Mouse (Mus musculus): ENCODE data around the gene Wnt3. TPM values are rescaled to one million over a fixed set of nuclear protein-coding genes. Genes with fewer than 3 reads are reported as not detected.

The Wnt3 gene
- polyA plus RNA-seq, 1 experiment from 2014 or later = not detected

DNA sequence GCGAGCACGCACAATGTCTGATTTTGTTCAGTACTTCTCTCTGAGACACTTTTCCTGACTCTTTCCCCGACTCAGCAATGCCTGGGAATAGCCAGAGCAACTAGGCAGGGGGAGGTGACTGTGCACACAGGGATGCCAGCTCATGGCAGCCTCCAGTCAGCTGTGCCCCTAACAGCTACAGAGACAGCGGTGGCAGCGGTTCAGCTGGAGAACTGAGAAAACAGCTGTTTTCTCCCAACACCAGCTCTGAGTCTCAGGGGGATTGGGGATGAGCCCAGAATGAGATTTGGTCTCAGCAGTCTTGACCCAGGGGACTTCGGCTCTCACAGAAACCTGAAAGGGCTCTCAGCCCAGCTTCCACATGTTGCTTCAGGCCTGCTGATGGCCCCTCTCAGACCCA is 9.3 kb upstream of the Wnt3 start:
- Histone ChIP-seq H3K9ac (ENCODE audit: low read length) (no peak overlapping the region), H3K9me3 (replicated peaks; ENCODE audit: control insufficient read depth, low read length) (no peaks in the 10 kb centered on the region), H3K36me3 (ENCODE audit: control insufficient read depth, insufficient read depth) (no peaks in the 10 kb centered on the region), H3K27ac (ENCODE audit: low read length) (no peak overlapping the region), H3K27me3 (ENCODE audit: control insufficient read depth, insufficient read depth, low read length) (peaks cover 13% of the 10 kb centered on the region), H3K4me3 (ENCODE audit: low read length) (no peak overlapping the region), H3K4me2 (ENCODE audit: low read depth, low read length) (no peak overlapping the region), H3K4me1 (ENCODE audit: control insufficient read depth, insufficient read depth, low read length) (no peaks in the 10 kb centered on the region)
- no peak for ATAC-seq (replicated peaks; ENCODE audit: extremely low read depth, insufficient read depth, low FRiP score)
- WGBS = 39% methylated on average over 6 of the region's 6 CpGs

DNA sequence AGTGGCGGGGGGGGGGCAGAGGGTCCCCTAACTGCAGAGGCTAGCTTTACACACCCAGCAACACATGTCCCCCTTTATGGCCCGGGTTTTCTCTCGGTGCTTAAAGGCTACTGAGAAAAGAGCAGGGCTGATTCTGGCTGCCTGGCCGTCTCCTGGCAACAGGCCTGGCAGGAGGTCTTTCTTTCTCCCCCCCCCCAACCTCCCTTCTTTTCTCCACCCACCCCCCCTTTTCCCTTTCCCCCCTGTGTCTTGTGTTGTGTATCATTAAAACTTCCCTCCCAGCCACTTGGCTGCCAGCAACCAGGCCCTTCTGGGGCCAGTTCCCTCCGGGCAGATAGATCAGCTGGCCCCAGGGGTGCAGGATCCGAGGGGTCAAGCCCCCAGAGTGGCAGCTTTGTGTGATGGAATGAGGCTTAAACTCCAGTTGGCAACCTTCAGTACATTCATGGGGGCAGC is 8.4 kb upstream of the Wnt3 start:
- Histone ChIP-seq H3K27me3 (ENCODE audit: control insufficient read depth, insufficient read depth, low read length) (peaks cover 22% of the 10 kb centered on the region), H3K4me1 (ENCODE audit: control insufficient read depth, insufficient read depth, low read length) (no peaks in the 10 kb centered on the region), H3K9ac (ENCODE audit: low read length) (no peak overlapping the region), H3K36me3 (ENCODE audit: control insufficient read depth, insufficient read depth) (no peaks in the 10 kb centered on the region), H3K9me3 (replicated peaks; ENCODE audit: control insufficient read depth, low read length) (no peaks in the 10 kb centered on the region), H3K27ac (ENCODE audit: low read length) (no peak overlapping the region), H3K4me3 (ENCODE audit: low read length) (no peak overlapping the region), H3K4me2 (ENCODE audit: low read depth, low read length) (no peak overlapping the region)
- WGBS = 20% methylated on average over 6 of the region's 6 CpGs
- ATAC-seq (replicated peaks; ENCODE audit: extremely low read depth, insufficient read depth, low FRiP score) = no peak

DNA sequence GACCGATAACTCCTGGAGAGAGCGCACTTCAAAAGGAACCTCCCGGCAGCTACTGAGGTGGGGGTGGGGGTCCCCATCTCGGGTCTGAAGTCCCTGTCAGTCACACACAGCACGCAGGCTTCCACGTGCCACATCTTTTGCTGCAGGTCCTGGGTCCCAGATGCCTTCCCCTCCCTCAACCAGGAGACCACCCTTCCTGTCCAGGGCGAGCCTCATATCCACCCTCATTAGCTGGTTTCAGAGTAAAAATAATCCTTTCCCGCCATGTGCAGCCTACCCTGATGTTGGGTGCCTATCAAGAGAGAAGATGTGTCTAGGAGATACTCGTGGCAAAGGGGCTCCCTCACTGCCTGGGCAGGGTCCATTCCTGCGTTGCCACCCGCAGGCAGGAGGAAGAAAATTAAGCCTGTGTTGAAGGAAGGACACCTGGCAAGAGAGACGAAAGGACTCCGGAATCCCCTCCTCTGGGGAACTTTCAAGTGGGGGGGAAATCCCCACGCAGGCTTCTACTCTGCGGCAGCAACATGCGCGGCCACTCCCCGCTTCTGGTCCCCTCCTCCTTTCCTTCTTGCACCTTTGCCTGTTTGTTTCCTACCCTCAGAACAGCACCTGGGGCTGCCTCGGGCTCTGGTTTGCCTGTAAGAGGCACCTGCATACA is 2.7 kb upstream of the Wnt3 start:
- Histone ChIP-seq H3K4me3 (ENCODE audit: low read length) (no peak overlapping the region), H3K4me1 (ENCODE audit: control insufficient read depth, insufficient read depth, low read length) (peaks cover 8% of the 10 kb centered on the region), H3K36me3 (ENCODE audit: control insufficient read depth, insufficient read depth) (no peaks in the 10 kb centered on the region), H3K9me3 (replicated peaks; ENCODE audit: control insufficient read depth, low read length) (no peaks in the 10 kb centered on the region), H3K27ac (ENCODE audit: low read length) (no peak overlapping the region), H3K9ac (ENCODE audit: low read length) (no peak overlapping the region), H3K27me3 (ENCODE audit: control insufficient read depth, insufficient read depth, low read length) (peaks cover 77% of the 10 kb centered on the region), H3K4me2 (ENCODE audit: low read depth, low read length) (no peak overlapping the region)
- under 1% methylated on average over 15 of the region's 19 CpGs for WGBS
- no peak for ATAC-seq (replicated peaks; ENCODE audit: extremely low read depth, insufficient read depth, low FRiP score)

DNA sequence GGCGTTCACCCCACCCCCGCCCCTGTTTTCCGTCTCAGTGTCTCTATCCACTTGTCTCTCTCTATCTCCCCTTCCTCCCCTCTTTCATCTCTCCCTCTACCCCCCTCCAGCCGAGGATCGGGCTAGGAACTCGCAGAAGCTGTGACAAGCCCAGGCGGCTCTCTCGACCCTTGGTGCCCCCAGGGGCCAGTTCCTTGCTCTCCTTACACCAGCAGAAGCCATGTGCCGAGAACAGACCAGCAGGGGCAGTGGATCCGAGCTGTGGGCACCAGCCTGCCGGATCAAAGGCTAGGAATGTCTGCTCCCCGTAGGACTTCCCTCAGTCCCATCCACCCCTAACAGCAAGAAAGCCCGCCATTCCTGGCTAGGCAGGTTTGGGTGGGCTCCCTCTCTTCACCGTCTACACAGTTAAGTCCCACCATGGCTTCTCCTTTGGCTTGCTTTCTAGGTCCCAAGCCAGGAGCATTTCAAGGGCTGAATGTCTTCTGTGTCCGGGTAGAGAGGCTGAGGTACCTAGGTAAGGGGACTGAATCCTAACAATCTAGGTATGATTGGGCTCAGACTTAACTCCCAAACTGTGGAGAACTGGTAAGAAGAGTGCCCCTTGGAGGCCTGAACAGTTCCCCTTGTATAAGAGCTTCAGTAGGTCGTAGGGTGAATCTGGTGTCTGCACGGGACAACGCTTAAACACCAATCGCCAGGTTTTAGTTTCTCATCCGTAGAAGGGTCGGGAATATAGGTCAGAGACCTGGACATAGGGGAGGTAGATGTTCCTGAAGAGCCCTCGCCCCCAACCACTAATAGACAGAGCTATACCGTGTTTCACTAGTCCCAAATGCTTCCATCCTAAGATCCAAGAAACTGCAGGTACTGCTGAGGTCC is 1.2 kb upstream of the Wnt3 start:
- H3K36me3 ChIP-seq (ENCODE audit: control insufficient read depth, insufficient read depth) = no peaks in the 10 kb centered on the region
- H3K4me1 ChIP-seq (ENCODE audit: control insufficient read depth, insufficient read depth, low read length) = peaks cover 8% of the 10 kb centered on the region
- no peaks in the 10 kb centered on the region for H3K9me3 ChIP-seq (replicated peaks; ENCODE audit: control insufficient read depth, low read length)
- H3K27me3 ChIP-seq (ENCODE audit: control insufficient read depth, insufficient read depth, low read length) = peaks cover 92% of the 10 kb centered on the region
- no peak overlapping the region for H3K9ac ChIP-seq (ENCODE audit: low read length)
- 2% methylated on average over 23 of the region's 23 CpGs for WGBS
- no peak overlapping the region for H3K27ac ChIP-seq (ENCODE audit: low read length)
- peak overlapping the region; percentile 51 for H3K4me2 ChIP-seq (ENCODE audit: low read depth, low read length)
- no peak for ATAC-seq (replicated peaks; ENCODE audit: extremely low read depth, insufficient read depth, low FRiP score)
- peak overlapping the region; percentile 36; the same call in 1 of the 2 replicates for H3K4me3 ChIP-seq (ENCODE audit: low read length)

DNA sequence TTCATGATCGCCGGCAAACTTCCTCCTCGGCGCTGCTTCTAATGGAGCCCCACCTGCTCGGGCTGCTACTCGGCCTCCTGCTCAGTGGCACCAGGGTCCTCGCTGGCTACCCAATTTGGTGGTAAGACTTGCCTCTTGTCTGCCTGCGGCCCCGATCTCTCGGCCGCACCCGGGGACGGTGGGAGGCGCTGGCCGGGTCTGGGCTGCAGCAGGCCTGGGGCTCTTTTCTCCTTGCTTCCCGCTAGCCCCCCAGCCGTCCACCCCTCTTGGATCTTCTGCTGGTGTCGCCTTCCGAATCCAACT is 229 bp downstream of the Wnt3 start:
- Histone ChIP-seq H3K4me1 (ENCODE audit: control insufficient read depth, insufficient read depth, low read length) (peaks cover 8% of the 10 kb centered on the region), H3K9me3 (replicated peaks; ENCODE audit: control insufficient read depth, low read length) (no peaks in the 10 kb centered on the region), H3K36me3 (ENCODE audit: control insufficient read depth, insufficient read depth) (no peaks in the 10 kb centered on the region), H3K4me2 (ENCODE audit: low read depth, low read length) (peak overlapping the region; percentile 51), H3K27me3 (ENCODE audit: control insufficient read depth, insufficient read depth, low read length) (peaks cover 85% of the 10 kb centered on the region), H3K27ac (ENCODE audit: low read length) (no peak overlapping the region), H3K9ac (ENCODE audit: low read length) (no peak overlapping the region), H3K4me3 (ENCODE audit: low read length) (peak overlapping the region; percentile 36)
- under 1% methylated on average over 19 of the region's 19 CpGs for WGBS
- no peak for ATAC-seq (replicated peaks; ENCODE audit: extremely low read depth, insufficient read depth, low FRiP score)

DNA sequence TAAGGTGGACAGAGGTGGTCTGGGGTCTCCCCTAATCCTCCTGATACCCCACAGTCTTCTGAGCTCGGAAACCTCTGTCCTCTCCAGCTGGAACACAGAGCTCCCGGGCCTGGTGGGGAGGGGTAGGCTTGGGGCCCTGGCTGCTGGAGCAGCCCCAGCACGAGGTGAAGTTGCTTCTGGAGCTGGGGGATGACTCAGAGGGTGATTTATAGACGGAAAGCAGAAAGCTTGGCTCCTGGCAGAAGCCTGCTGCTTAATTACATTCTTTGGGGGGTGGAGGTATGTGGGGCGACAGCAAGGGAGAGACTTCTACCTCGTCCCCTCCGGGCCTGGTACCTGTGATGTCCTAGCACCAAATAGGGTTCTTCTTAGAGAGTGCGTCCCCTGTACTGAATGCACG is 6.2 kb downstream of the Wnt3 start:
- H3K9me3 ChIP-seq (replicated peaks; ENCODE audit: control insufficient read depth, low read length) = no peaks in the 10 kb centered on the region
- H3K4me3 ChIP-seq (ENCODE audit: low read length) = no peak overlapping the region
- H3K27ac ChIP-seq (ENCODE audit: low read length) = no peak overlapping the region
- H3K9ac ChIP-seq (ENCODE audit: low read length) = no peak overlapping the region
- 55% methylated on average over 9 of the region's 9 CpGs for WGBS
- no peak overlapping the region for H3K4me2 ChIP-seq (ENCODE audit: low read depth, low read length)
- H3K4me1 ChIP-seq (ENCODE audit: control insufficient read depth, insufficient read depth, low read length) = no peaks in the 10 kb centered on the region
- no peaks in the 10 kb centered on the region for H3K36me3 ChIP-seq (ENCODE audit: control insufficient read depth, insufficient read depth)
- peaks cover 30% of the 10 kb centered on the region for H3K27me3 ChIP-seq (ENCODE audit: control insufficient read depth, insufficient read depth, low read length)
- ATAC-seq (replicated peaks; ENCODE audit: extremely low read depth, insufficient read depth, low FRiP score) = no peak

DNA sequence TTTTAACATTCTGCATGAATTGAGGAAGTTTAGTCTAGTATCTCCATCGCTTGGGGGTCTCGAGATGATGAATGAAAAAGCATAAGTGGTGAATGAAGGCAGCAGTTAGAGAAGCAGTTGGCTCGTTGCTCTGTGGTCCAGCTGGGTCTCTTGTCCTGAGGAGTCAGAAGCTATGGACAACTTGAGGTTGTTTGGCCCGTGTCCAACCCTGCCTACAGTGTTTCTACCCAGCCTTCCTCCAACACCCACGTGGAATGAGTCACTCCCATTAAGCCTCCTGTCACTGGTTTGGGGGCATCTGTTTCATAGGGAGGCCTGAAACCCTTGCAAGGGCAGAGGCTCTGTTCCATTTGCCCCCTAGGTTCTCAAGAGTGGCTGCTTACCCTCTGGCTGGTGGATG is 16.0 kb downstream of the Wnt3 start:
- Histone ChIP-seq H3K36me3 (ENCODE audit: control insufficient read depth, insufficient read depth) (no peaks in the 10 kb centered on the region), H3K4me2 (ENCODE audit: low read depth, low read length) (no peak overlapping the region), H3K4me3 (ENCODE audit: low read length) (no peak overlapping the region), H3K27ac (ENCODE audit: low read length) (no peak overlapping the region), H3K9ac (ENCODE audit: low read length) (no peak overlapping the region), H3K9me3 (replicated peaks; ENCODE audit: control insufficient read depth, low read length) (no peaks in the 10 kb centered on the region), H3K4me1 (ENCODE audit: control insufficient read depth, insufficient read depth, low read length) (no peaks in the 10 kb centered on the region), H3K27me3 (ENCODE audit: control insufficient read depth, insufficient read depth, low read length) (peaks cover 34% of the 10 kb centered on the region)
- ATAC-seq (replicated peaks; ENCODE audit: extremely low read depth, insufficient read depth, low FRiP score) = no peak
- 50% methylated on average over 5 of the region's 5 CpGs for WGBS

DNA sequence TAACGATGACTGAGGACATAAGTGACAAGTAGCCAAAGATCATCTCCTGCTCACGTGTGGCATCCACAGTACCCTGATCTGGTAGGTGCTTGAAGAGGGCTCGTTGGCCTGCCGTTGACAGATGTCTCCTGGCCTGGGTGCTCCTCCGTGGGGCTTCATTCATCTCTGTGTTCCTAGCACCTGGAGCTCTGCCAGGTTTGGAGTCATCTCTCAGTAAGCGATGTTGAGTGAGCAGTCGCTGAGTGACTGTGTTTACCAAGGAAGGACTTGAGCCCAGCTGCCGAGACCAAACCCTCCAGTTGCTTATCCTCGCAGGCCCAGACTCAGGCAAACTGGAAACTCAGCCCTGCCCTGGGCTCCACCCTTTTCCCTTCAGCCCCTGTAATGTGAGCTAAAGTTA is 27.2 kb downstream of the Wnt3 start:
- no peak overlapping the region for H3K9ac ChIP-seq (ENCODE audit: low read length)
- WGBS = 24% methylated on average over 9 of the region's 9 CpGs
- ATAC-seq (replicated peaks; ENCODE audit: extremely low read depth, insufficient read depth, low FRiP score) = no peak
- no peak overlapping the region for H3K4me2 ChIP-seq (ENCODE audit: low read depth, low read length)
- 0 out of 2 replicates have a peak, but pooled peaks cover 2% of the 10 kb centered on the region for H3K4me1 ChIP-seq (ENCODE audit: control insufficient read depth, insufficient read depth, low read length)
- no peak overlapping the region for H3K27ac ChIP-seq (ENCODE audit: low read length)
- peaks cover 40% of the 10 kb centered on the region for H3K27me3 ChIP-seq (ENCODE audit: control insufficient read depth, insufficient read depth, low read length)
- no peak overlapping the region for H3K4me3 ChIP-seq (ENCODE audit: low read length)
- H3K9me3 ChIP-seq (replicated peaks; ENCODE audit: control insufficient read depth, low read length) = peaks cover 3% of the 10 kb centered on the region; the same call in 1 of the 2 replicates
- no peaks in the 10 kb centered on the region for H3K36me3 ChIP-seq (ENCODE audit: control insufficient read depth, insufficient read depth)

DNA sequence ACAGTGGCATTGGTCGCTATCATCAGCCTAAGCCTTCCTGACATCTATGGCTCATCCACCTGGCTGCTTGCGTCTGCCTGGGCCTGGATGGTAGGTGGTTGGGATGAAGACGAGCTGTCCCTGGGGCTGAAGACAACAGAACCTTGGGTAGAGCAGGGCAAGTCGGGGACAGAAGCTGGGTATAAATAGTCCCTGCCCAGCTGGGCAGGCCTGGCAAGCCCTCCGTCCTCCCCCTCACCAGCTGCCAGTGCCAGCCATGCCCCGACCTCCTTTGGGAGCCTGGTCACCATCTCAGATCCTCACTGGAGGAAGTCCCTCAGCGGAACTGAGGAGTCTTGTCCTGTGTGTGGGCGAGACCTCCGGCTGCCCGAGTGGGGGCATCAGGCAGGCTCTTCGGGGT is 30.2 kb downstream of the Wnt3 start:
- no peak overlapping the region for H3K9ac ChIP-seq (ENCODE audit: low read length)
- peaks cover 43% of the 10 kb centered on the region for H3K27me3 ChIP-seq (ENCODE audit: control insufficient read depth, insufficient read depth, low read length)
- H3K9me3 ChIP-seq (replicated peaks; ENCODE audit: control insufficient read depth, low read length) = peaks cover 3% of the 10 kb centered on the region; the same call in 1 of the 2 replicates
- no peak overlapping the region for H3K4me3 ChIP-seq (ENCODE audit: low read length)
- no peaks in the 10 kb centered on the region for H3K36me3 ChIP-seq (ENCODE audit: control insufficient read depth, insufficient read depth)
- H3K4me2 ChIP-seq (ENCODE audit: low read depth, low read length) = no peak overlapping the region
- 77% methylated on average over 11 of the region's 11 CpGs for WGBS
- ATAC-seq (replicated peaks; ENCODE audit: extremely low read depth, insufficient read depth, low FRiP score) = no peak
- H3K4me1 ChIP-seq (ENCODE audit: control insufficient read depth, insufficient read depth, low read length) = peaks cover 4% of the 10 kb centered on the region; the same call in 1 of the 2 replicates
- no peak overlapping the region for H3K27ac ChIP-seq (ENCODE audit: low read length)
